In genomic region chr7:82395239-82395638, GRCm38 (mm10) we compare ENCODE assay signal across 31 mouse cellular contexts. TPM values are rescaled to one million over a fixed set of nuclear protein-coding genes. Genes with fewer than 3 reads are reported as not detected.
DNase-seq lines count a peak whose midpoint lies in the region; ATAC-seq and TF ChIP-seq lines count a peak whose summit lies in the region.
"Had no signal": no experiment of that assay in that cellular context is flagged by ENCODE, and none has a peak within 500 bp of the region (broad histone marks: within the 10 kb centered on the region; RNA-seq: fewer than 3 reads in every experiment).

No protein-coding gene starts in this region.

- intact Hi-C loops in left cerebral cortex, postnatal 4 days (cut with DNase I): no loop called here
- intact Hi-C loops in left cerebral cortex, postnatal 25 days (cut with DNase I): no loop called here

- H3K27ac ChIP-seq in forebrain, embryonic 11.5 days (ENCODE audit: low read depth, low read length): no peak overlapping the region
- no peak overlapping the region for H3K27ac ChIP-seq in forebrain, embryonic 10.5 days
- H3K27ac ChIP-seq: gastrocnemius, adult 2 months; kidney, postnatal 0 days; liver, embryonic 14.5 days; neural tube, embryonic 12.5 days had no signal

- H3K4me1 ChIP-seq in forebrain, embryonic 11.5 days (replicated peaks; ENCODE audit: control insufficient read depth, insufficient read depth, low read length): no peaks in the 10 kb centered on the region
- H3K4me1 ChIP-seq in forebrain, embryonic 10.5 days: peaks cover 10% of the 10 kb centered on the region; the same call in 1 of the 2 replicates
- H3K4me1 ChIP-seq: heart, embryonic 12.5 days; neural tube, embryonic 12.5 days had no signal

- TF ChIP-seq POLR2A in brain, embryonic 14.5 days (IDR thresholded peaks at IDR 0.05; ENCODE audit: borderline replicate concordance, extremely low read depth, insufficient read depth, insufficient read length, poor library complexity, severe bottlenecking): no peak

- no peaks in the 10 kb centered on the region for H3K27me3 ChIP-seq in forebrain, embryonic 11.5 days (ENCODE audit: control insufficient read depth, insufficient read depth, low read length)
- no peaks in the 10 kb centered on the region for H3K27me3 ChIP-seq in forebrain, embryonic 10.5 days (ENCODE audit: poor library complexity, severe bottlenecking)
- H3K27me3 ChIP-seq in C2C12 (ENCODE audit: control insufficient read depth, insufficient read depth, insufficient read length): no peaks in the 10 kb centered on the region
- H3K27me3 ChIP-seq: heart, embryonic 12.5 days; neural tube, embryonic 12.5 days had no signal

- H3ac ChIP-seq in C2C12 (ENCODE audit: control insufficient read depth, insufficient read length, low read depth): no peak overlapping the region

- no peaks in the 10 kb centered on the region for H3K9me3 ChIP-seq in forebrain, embryonic 11.5 days (ENCODE audit: control insufficient read depth, low read length)
- H3K9me3 ChIP-seq in forebrain, embryonic 10.5 days: no peaks in the 10 kb centered on the region; the same call in 1 of the 2 replicates
- H3K9me3 ChIP-seq: neural tube, embryonic 12.5 days had no signal

- no peak overlapping the region for H3K4me2 ChIP-seq in forebrain, embryonic 11.5 days (ENCODE audit: low read depth, low read length, severe bottlenecking)
- H3K4me2 ChIP-seq: heart, embryonic 12.5 days; neural tube, embryonic 12.5 days had no signal

- H3K4me3 ChIP-seq in forebrain, embryonic 11.5 days (ENCODE audit: low read depth, low read length): no peak overlapping the region
- no peak overlapping the region for H3K4me3 ChIP-seq in forebrain, embryonic 10.5 days
- no peak overlapping the region for H3K4me3 ChIP-seq in C2C12 (ENCODE audit: insufficient read depth, poor library complexity, severe bottlenecking)
- H3K4me3 ChIP-seq: gastrocnemius, adult 2 months; heart, embryonic 12.5 days; myocyte; neural tube, embryonic 12.5 days had no signal

- TF ChIP-seq CTCF in C2C12 (IDR thresholded peaks at IDR 0.05; ENCODE audit: control insufficient read depth, insufficient read depth, insufficient read length): no peak
- no peak for TF ChIP-seq CTCF in brain, embryonic 14.5 days (IDR thresholded peaks at IDR 0.05; ENCODE audit: borderline replicate concordance, extremely low read depth, insufficient read depth, insufficient read length)

- DNase-seq in forebrain, embryonic 11.5 days (ENCODE audit: low spot score): no peak
- no peak for DNase-seq in forebrain, embryonic 10.5 days (ENCODE audit: extremely low spot score, low spot score)
- DNase-seq in left cerebral cortex, postnatal 4 days: peak; percentile 36
- DNase-seq in left cerebral cortex, postnatal 25 days (ENCODE audit: low spot score in 2 of 2): no peak
- peak; percentile 81 for DNase-seq in brain, embryonic 14.5 days (ENCODE audit: low read depth)
- no peak for DNase-seq in thymus, postnatal 0 days (ENCODE audit: low spot score)
- DNase-seq: adrenal gland, adult 2 months; adrenal gland, postnatal 36 days; cerebellum, adult 9-10 months; gastrocnemius, adult 2 months; gastrocnemius, postnatal 36 days; heart, adult 18-20 months; kidney, adult 8-10 months; layer of hippocampus, postnatal 36 days; liver; lung, adult 2 months; lung, postnatal 10 days; right cerebral cortex, postnatal 4 days; thymus, adult 2 months; thymus, postnatal 4 days had no signal

- peak; percentile 53 for ATAC-seq in forebrain, embryonic 11.5 days (replicated peaks; ENCODE audit: low FRiP score)
- ATAC-seq in erythroblast, adult 5-6 weeks (replicated peaks; ENCODE audit: low FRiP score, poor library complexity, severe bottlenecking): no peak
- ATAC-seq: activated CD4-positive, CD25-positive, alpha-beta regulatory T cell, adult 4 months; CD4-positive, CD25-positive, alpha-beta regulatory T cell, adult 4 months; intestine, embryonic 16.5 days had no signal

- H3K79me2 ChIP-seq in C2C12 (ENCODE audit: control insufficient read depth, insufficient read depth): no peaks in the 10 kb centered on the region

- no peaks in the 10 kb centered on the region for H3K36me3 ChIP-seq in forebrain, embryonic 11.5 days (ENCODE audit: control insufficient read depth, insufficient read depth, low read length)
- H3K36me3 ChIP-seq in forebrain, embryonic 10.5 days (replicated peaks): no peaks in the 10 kb centered on the region
- no peaks in the 10 kb centered on the region for H3K36me3 ChIP-seq in C2C12 (ENCODE audit: control insufficient read depth, insufficient read depth)
- H3K36me3 ChIP-seq: heart, embryonic 12.5 days; neural tube, embryonic 12.5 days had no signal

- H3K9ac ChIP-seq in forebrain, embryonic 11.5 days (ENCODE audit: low read length): no peak overlapping the region
- H3K9ac ChIP-seq: heart, embryonic 12.5 days; liver, embryonic 14.5 days; neural tube, embryonic 12.5 days had no signal

- no peaks in the 10 kb centered on the region for H3K79me3 ChIP-seq in C2C12 (ENCODE audit: low read depth)

- WGBS in forebrain, embryonic 11.5 days: 86% methylated on average over 12 of the region's 12 CpGs
- 94% methylated on average over 12 of the region's 12 CpGs for WGBS in forebrain, embryonic 10.5 days

TF ChIP-seq in C2C12, 6 proteins besides CTCF, POLR2A, EP300 and RAD21:
- TF ChIP-seq FOSL1 (IDR thresholded peaks at IDR 0.05; ENCODE audit: insufficient read depth, low read length, poor library complexity, severe bottlenecking) (no peak), USF1 (IDR thresholded peaks at IDR 0.05; ENCODE audit: low read depth) (peak; percentile 11), MYOG (IDR thresholded peaks at IDR 0.05; ENCODE audit: control insufficient read depth, extremely low read depth, insufficient read length) (no peak), CEBPB (IDR thresholded peaks at IDR 0.05; ENCODE audit: low read depth) (no peak)
TF ChIP-seq in C2C12: peak in this region for 1.

RNA-seq across cellular contexts. Expression of gene Adamtsl3, which starts 59.7 kb away (rescaled TPM):
- 0.36 and 0.40 TPM in 2 replicates for polyA plus RNA-seq in forebrain, embryonic 11.5 days (2014; fragmentation: Nextera tagmentation; extraction: Ambion mirVana)
- polyA plus RNA-seq in forebrain, embryonic 10.5 days (2016; fragmentation: Nextera tagmentation; extraction: Ambion mirVana): not detected in 2 replicates
- total RNA-seq in left cerebral cortex, postnatal 4 days (2021): 1 to 10 TPM; 2.8 to 3.7 TPM
- 1 to 10 TPM; 2.0 to 2.6 TPM for total RNA-seq in left cerebral cortex, postnatal 25 days (2021)
- polyA plus RNA-seq in C2C12 (2012; fragmentation: generic; extraction: Trizol): 5.1 TPM
- 0.54 and 0.92 TPM in 2 replicates for polyA plus RNA-seq in brain, embryonic 14.5 days (2012; rRNA removed)
- 0.15 and 0.20 TPM in 2 replicates for polyA plus RNA-seq in thymus, postnatal 0 days (2015; fragmentation: Nextera tagmentation; extraction: Ambion mirVana)
- 0.21 TPM in 1 of 2 replicates, not detected in the other for total RNA-seq in erythroblast, adult 5-6 weeks (2015; ENCODE audit: low replicate concordance)
- 0.14 TPM in 1 of 2 replicates, not detected in the other for total RNA-seq in erythroblast, adult 5-6 weeks (2017; ENCODE audit: low replicate concordance)
- total RNA-seq: common myeloid progenitor, adult 5-6 weeks had no signal
- polyA plus RNA-seq: CD4-positive, CD25-positive, alpha-beta regulatory T cell, adult 4 months had no signal

Comparison
In these comparisons a context has a peak if more than half of its experiments do, and no peak if none do; other contexts are left out.
1. DNase-seq: peak in left cerebral cortex, postnatal 4 days (single experiment) and brain, embryonic 14.5 days (single experiment); none in forebrain, embryonic 11.5 days (single experiment), forebrain, embryonic 10.5 days (single experiment), left cerebral cortex, postnatal 25 days (0 of 2) and thymus, postnatal 0 days (single experiment).